Mouse (Mus musculus): ENCODE data around the gene Fyn.
A peak's percentile ranks its signal among the peaks of the same experiment; 100 is the strongest.

Gene Fyn

DNA sequence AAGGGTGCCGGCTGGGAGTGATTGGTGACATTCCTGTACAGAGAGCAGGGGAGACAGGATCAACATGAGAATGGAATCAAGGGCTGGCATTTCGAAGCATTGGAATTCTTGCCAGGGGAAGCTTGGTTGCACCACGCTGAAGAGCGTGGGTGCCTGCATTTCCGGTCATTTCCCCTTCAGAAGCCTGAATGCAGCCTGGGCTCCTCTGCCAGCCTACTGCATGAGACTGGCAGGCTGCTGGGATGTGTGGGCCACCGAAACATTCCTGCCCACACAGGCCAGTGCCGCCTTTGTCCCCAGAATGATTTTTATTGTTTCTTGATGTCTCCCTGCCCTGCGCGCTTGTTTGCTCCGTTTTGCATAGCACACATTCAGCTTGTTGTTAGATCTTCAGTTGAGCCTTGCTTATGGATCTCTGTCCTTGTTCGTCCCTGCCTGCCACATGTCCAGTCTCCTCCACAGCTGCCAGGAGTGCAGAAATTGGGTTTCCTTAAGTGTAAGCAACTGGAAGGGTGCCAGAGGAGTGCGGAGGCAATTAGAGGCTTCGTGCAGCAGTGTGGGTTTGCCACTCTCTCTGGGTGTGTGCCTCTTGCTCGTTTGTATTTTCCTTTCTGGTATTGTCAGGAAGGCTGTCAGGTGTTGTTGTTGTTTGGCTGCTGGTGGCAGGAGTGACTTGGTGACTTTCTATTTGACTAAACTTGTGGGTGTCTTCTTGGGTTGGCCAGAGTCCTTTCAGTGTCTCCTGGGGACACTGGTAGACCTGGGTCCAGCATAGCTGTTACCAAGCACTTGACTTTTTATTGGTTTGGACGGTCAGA is 103.3 kb downstream of the Fyn start:
- DNase-seq (ENCODE audit: low spot score) = no peak

- no peak for DNase-seq (ENCODE audit: low spot score)
Measured at GRCm38 (mm10) chr10:39472923-39473322, 104.3 kb downstream of the Fyn start.

DNA sequence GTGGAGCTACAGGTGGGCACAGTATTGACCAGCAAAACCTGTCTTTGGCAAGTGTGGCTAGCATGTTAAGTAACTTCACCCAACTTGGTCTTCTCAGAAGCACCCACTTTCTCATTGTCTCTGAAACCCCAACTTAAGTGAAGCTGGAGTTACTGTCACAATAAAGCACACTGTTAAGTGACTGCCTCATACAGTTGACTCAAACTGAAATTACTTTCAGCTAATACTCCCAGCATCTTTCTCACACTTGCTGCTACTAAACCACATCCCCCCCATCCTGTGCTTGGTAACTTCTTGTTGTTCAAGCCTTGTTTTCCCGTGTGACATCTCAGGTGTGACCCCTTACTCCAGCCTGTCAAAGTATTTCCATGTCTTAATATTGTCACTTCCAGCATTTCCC is 110.7 kb downstream of the Fyn start:
- no peak for DNase-seq (ENCODE audit: low spot score)

DNA sequence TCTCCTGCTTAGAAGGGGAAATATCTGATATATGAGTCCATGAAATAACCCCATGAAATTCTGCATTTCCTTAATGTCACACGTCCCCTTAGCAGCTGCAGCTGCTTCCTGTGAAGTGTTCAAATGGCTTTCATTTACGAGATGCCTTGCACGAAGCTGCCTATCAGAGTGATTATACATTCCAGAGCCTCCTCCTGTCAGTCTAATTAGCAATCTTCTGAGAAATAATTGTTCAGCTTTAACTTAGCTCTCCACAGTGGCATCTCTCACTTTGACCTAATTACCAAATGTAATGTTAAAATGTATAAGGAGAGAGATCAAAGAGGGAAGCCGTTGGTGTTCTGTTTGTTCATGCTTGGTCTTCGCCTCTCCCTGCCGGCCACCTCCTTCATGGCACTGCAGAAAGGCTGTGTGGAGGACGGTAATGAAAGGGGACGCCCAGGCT is 115.7 kb downstream of the Fyn start:
- DNase-seq (ENCODE audit: low spot score) = no peak

DNA sequence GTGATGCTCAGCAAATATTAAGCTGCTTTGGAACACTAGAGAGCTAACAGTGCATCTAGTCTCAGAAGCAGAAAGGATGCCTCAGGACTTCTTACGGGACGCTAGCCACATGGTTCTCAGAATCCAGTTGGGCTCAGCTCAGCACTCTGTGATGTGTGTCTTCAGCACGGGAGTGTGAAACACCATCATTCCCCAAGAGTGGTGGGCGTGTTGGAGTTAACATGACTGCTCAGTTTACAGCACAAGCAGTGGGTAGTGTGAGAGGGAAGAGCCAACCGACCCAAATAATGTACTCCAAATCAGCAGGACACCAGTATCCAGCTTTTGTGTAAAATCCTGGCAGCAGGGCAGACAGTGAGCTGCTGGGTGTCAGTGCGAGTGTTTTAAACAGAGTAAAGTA is 116.2 kb downstream of the Fyn start:
- no peak for DNase-seq (ENCODE audit: low spot score)

- no peak for DNase-seq (ENCODE audit: low spot score)
Measured at GRCm38 (mm10) chr10:39485939-39486338, 117.3 kb downstream of the Fyn start.

DNA sequence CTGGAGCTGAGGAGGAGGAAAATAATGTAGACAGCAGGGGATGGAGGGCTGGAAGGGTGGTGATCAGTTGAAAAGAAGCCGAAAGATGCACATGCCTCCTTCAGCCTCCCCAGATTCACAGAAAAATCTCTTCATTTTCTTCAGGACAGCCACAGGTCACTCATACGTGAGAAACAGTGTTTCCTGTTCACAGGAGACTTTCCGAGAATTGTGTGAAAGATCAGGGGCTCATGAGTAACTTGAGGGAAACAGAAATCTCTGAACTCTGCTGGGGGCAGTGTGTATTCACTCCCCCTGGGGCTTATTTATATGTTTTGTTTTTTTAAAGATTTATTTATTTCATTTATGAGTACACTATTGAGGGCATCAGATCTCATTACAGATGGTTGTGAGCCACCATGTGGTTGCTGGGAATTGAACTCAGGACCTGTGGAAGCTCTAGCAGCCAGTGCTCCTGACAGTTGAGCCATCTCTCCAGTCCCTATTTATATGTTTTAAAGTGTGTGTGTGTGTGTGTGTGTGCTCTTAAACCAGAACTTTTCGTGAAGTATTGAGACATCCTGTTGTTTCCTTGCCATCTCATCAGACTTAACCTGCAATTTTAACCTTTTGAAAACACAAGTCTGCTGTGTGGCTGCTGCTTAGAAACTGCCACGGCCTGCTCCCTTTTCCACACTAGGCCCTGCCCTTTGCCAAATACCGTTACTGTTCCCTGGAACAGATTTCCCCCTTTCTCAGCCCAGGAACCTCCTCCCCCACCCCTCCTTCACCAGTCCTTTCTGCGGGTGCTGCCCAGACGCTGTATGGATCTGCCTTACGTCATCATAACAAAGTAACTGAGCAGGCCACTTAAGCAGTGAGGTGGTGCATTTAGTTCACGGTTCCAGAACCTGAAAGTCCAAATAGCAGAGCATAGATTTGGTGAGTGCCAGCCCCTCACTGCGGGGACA is 118.1 kb downstream of the Fyn start:
- no peak for DNase-seq (ENCODE audit: low spot score)

- DNase-seq (ENCODE audit: low spot score) = no peak
Measured at GRCm38 (mm10) chr10:39487740-39488415, 119.2 kb downstream of the Fyn start.

DNA sequence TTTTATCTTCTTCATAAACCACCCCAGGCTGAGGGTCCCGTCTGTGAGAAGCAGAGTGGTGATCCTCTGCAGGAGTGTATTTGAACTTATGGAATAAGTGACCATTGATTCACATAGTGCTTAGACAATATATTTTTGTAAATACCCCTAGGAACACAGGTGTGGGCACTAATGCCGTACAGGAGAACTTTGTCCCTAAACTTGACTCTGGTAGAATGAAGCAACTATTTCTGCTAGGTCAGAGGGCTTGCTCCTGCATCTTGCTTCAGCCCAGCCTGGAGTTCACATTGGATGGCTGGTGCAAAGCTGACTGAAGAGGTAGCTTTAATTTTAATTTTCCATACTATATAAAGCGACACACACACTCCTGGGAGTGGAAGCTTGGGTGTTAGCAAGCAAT is 119.9 kb downstream of the Fyn start:
- no peak for DNase-seq (ENCODE audit: low spot score)

DNA sequence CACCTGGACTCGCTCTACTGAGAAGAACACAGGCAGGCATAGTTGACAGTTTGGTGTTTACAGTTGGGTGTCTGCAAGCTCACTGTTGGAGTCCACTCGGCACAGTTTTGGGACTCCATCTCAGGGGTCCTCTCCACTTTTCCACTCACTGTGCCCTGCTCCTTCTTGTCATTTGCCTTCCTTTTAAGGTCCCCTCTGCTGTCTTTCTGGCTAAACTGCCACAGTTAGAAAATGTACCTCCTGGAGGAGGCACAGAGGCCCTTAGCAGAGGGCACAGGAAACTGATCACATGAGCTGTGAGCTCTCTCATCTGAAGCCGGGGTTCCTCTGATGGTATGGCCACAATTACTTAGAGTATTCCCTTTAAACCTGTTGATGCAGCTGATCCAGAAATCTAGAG is 120.3 kb downstream of the Fyn start:
- DNase-seq (ENCODE audit: low spot score) = no peak

DNA sequence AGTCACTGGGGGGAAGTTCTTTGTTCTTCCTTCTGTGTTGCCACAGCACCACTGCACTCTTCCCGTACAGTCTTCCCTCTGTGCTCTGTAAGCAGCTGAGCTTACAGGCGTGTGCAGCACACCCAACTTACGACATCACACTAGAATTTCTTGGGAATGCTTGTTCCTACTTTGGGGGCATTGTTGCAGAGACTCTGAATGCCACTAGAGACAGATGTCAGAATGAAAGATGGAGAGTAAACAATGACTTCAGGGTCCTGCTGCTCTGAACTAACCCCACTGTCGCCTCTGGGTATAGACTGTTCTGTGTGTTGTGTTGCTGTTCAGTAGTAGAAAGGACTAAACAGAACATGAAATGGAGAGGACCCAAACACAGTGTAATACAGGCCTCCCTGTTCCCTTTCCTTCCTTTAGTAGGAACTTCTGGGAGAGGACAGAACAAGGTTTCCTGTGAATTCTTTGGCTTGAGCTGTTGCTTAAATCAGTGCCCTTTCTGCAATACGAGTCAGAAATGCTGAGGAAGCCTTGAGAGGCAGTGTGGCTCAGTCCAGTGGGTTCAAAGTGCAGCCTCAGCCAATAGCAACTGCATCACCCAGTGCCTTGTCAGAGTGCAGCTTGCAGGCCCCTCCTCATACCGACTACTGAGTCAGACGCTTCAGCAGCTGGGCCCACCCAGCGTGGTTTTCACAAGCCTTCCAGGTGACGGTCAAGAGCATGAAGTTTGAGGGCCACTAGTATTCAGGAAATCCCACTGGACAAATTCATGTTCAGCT is 121.9 kb downstream of the Fyn start:
- no peak for DNase-seq (ENCODE audit: low spot score)

DNA sequence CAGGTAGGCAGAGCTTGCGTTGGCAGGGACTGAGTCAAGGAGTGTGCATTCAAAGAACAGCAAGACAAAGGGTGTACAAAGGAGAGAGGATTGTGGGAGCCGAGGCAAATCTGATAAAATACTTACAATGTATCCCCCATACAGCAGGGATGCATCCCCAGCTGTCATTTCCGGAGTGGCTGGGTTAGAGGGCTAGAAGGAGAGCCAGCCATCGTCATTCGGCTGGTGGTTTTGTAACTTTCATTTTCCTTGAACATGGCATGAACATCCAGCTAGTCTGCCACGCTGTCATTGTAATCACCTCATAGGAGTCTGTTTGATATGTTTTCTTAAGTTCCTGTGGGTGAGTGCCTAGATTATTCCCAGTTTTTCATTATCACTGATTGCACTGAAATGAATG is 123.5 kb downstream of the Fyn start:
- DNase-seq (ENCODE audit: low spot score) = no peak

- DNase-seq (ENCODE audit: low spot score) = no peak
Measured at GRCm38 (mm10) chr10:39493007-39493406, 124.4 kb downstream of the Fyn start.

GRCm38 (mm10) chr10:39498641-39499040 is 130.0 kb downstream of the Fyn start:
- no peak for DNase-seq (ENCODE audit: low spot score)

DNA sequence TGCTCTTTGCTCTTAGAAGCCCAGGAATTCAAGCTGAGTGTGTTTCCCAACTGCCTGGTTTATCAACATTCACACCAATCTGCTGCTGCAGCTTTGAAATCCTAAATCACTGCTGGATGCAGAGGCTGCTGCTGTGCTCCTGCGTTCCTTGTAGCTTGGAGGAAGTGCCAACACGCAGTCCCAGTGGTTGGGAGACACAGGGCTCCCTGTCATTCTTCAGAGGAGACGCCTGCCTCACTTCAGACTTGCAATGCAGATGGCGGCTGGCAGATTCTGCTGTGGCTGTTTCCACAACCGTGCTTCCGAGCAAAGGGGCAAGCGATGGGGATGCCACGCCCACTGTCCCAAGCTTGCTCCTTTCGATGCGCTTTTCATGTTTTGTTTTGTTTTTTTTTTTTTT is 132.9 kb downstream of the Fyn start:
- no peak for DNase-seq (ENCODE audit: low spot score)

GRCm38 (mm10) chr10:39501977-39502706 is 133.5 kb downstream of the Fyn start:
- peak; percentile 85 for DNase-seq (ENCODE audit: low spot score)

GRCm38 (mm10) chr10:39503331-39503730 is 134.7 kb downstream of the Fyn start:
- no peak for DNase-seq (ENCODE audit: low spot score)

GRCm38 (mm10) chr10:39505007-39505406 is 136.4 kb downstream of the Fyn start:
- no peak for DNase-seq (ENCODE audit: low spot score)

DNA sequence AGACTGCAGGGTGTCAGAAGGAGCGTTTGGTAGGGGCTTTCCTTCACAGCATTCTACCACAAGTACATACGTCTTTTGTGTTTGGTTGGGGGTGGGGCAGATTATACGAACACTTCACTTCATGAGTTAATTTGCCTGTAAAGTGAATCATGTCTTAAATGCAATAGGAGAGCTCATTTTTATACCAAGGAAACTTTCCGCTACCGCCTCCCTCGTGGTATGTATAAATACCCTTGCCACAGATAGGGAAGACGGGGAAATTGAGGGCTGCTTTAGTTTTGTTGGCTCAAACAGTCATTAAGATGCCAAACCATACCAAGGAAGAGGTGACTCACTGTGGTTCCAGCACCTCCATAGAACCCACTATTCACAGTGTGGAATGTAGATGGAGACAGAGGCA is 137.0 kb downstream of the Fyn start:
- DNase-seq (ENCODE audit: low spot score) = no peak

- DNase-seq (ENCODE audit: low spot score) = no peak
Measured at GRCm38 (mm10) chr10:39506353-39506752, 137.7 kb downstream of the Fyn start.

DNA sequence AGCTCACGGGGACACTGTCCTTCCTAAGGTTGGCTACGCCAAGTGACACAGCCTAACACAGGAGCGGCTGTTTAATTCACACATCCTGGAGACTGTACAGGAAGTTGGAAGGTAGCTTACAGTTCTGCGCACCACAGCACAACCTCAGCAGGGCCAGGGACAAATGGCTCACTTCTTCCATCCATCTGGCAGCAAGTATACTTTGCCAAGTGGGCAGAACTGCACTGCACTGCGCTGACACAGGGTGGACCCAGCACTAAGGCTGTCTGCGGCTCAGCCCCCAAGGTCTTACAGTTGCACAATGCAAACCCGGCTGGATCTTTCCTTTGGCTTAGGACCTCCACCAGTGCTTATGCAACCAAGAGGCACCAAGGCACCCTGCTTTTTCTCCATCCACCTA is 138.2 kb downstream of the Fyn start:
- no peak for DNase-seq (ENCODE audit: low spot score)
